Mouse (Mus musculus) midbrain, postnatal 0 days (tissue): ENCODE measurements around the gene Tmem242. TPM values are rescaled to one million over a fixed set of nuclear protein-coding genes. Genes with fewer than 3 reads are reported as not detected.
"Not testable (repeated sequence)": the region's sequence is repeated elsewhere in the genome, so short reads cannot be mapped to it uniquely, and the experiment has no call there.

ENCODE experiments used
- ATAC-seq: fragments of 200-750 bp; cut with Nextera tagmentation; 2 replicates; pipeline ENCODE4 v1.8.0; 2017; ENCODE audit warnings: moderate number of reproducible peaks, mild to moderate bottlenecking, moderate TSS enrichment, moderate library complexity; ENCODE audit not compliant: low FRiP score
- DNase-seq: peaks from one replicate; pipeline ENCODE4 v3.0.0-alpha.2; 2015; ENCODE audit warnings: low spot score
- H3K27ac ChIP-seq: fragments of 300-500 bp; sonication (generic); 2 replicates; pipeline ENCODE4 v1.5.1; 2014; ENCODE audit warnings: low read depth, mild to moderate bottlenecking, low read length, mixed read lengths
- H3K27me3 ChIP-seq: fragments of 300-500 bp; sonication (generic); 2 replicates; pipeline ENCODE4 v1.6.1; 2014; ENCODE audit warnings: low read length, control low read depth, mixed read lengths; ENCODE audit not compliant: insufficient read depth
- H3K36me3 ChIP-seq: fragments of 300-500 bp; sonication (generic); 2 replicates; pipeline ENCODE4 v1.6.1; 2014; ENCODE audit warnings: low read length, control low read depth, mixed read lengths; ENCODE audit not compliant: insufficient read depth
- H3K4me1 ChIP-seq: fragments of 300-500 bp; sonication (generic); 2 replicates; pipeline ENCODE4 v1.6.1; 2014; ENCODE audit warnings: mild to moderate bottlenecking, control low read depth, antibody characterized with exemption, low read length, mixed read lengths; ENCODE audit not compliant: insufficient read depth
- H3K4me2 ChIP-seq: fragments of 300-500 bp; sonication (generic); 2 replicates; pipeline ENCODE4 v1.6.1; 2014; ENCODE audit warnings: low read depth, mild to moderate bottlenecking, low read length, mixed read lengths; ENCODE audit not compliant: poor library complexity, severe bottlenecking
- H3K4me3 ChIP-seq: fragments of 300-500 bp; sonication (generic); 2 replicates; pipeline ENCODE4 v1.5.1; 2014; ENCODE audit warnings: low read depth, mild to moderate bottlenecking, low read length, moderate library complexity
- H3K9ac ChIP-seq: fragments of 300-500 bp; sonication (generic); replicated peaks from 2 replicates; pipeline ENCODE4 v1.6.1; 2014; ENCODE audit warnings: mild to moderate bottlenecking, low read length, moderate library complexity, mixed read lengths; ENCODE audit not compliant: poor library complexity, severe bottlenecking
- H3K9me3 ChIP-seq: fragments of 300-500 bp; sonication (generic); 2 replicates; pipeline ENCODE4 v1.6.1; 2016; ENCODE audit warnings: low read length, control low read depth
- CTCF ChIP-seq: IDR thresholded peaks from 2 replicates; pipeline ENCODE4 v1.5.1; 2016; ENCODE audit warnings: antibody characterized with exemption, mild to moderate bottlenecking
- WGBS: fragments of 180-500 bp; shearing (Covaris S2); extraction: QIAGEN DNeasy Blood & Tissue Kit; methylation state at CpG from one replicate; pipeline ENCODE4 v1.1.7; 2014; 5-methylcytosine and 5-hydroxymethylcytosine counted together
- polyA plus RNA-seq: library from polyadenylated mRNA; unstranded; fragments of >200 nt; fragmentation: Nextera tagmentation; extraction: Ambion mirVana; gene quantifications from 2 replicates; pipeline ENCODE4 v1.2.1, GENCODE M21; 2015
- total RNA-seq: library from RNA; depleted of rRNA; stranded (reverse); fragments of >200 nt; gene quantifications from 2 replicates; pipeline ENCODE4 v1.2.3, GENCODE M21; 2014

Gene Tmem242
- total and polyA plus RNA-seq, 2 experiments from 2014 or later: 61.4 to 129 TPM

DNA sequence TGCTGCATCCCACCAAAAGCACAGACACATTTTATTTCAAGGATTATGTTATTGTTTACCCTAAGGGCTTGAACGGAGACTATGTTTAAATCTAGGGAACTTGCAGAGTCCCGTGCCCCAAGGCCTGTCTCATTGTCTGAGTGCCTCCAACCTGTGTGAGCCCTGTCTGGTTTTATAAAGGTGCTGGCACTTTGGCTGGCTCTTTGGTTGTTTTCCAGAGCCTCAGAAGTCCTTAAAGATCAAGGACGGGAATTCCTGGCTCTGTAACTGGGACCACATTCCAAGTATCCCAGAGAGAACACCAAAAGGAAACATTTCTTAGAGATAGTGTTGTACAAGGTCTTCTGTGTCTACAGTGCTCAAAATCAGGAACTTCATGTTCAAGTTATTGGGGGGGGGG is 3.2 kb upstream of the Tmem242 start:
- 71% methylated on average over 3 of the region's 3 CpGs for WGBS
- H3K4me2 ChIP-seq: no peak overlapping the region
- DNase-seq: no peak
- TF ChIP-seq CTCF: no peak
- no peaks in the 10 kb centered on the region for H3K27me3 ChIP-seq
- H3K4me1 ChIP-seq: no peaks in the 10 kb centered on the region
- no peak overlapping the region for H3K4me3 ChIP-seq
- no peak for ATAC-seq
- no peaks in the 10 kb centered on the region for H3K9me3 ChIP-seq
- no peak overlapping the region for H3K27ac ChIP-seq
- H3K36me3 ChIP-seq: peaks cover under 1% of the 10 kb centered on the region; the same call in 1 of the 2 replicates
- H3K9ac ChIP-seq: no peak overlapping the region

- H3K4me3 ChIP-seq, H3K9me3 ChIP-seq, H3K9ac ChIP-seq, ATAC-seq, H3K36me3 ChIP-seq, H3K27ac ChIP-seq, H3K4me1 ChIP-seq, H3K4me2 ChIP-seq, H3K27me3 ChIP-seq, DNase-seq: not testable (repeated sequence)
- 77% methylated on average over 5 of the region's 5 CpGs for WGBS
Observed at GRCm38 (mm10) chr17:5442403-5442802, 2.3 kb upstream of the Tmem242 start.

DNA sequence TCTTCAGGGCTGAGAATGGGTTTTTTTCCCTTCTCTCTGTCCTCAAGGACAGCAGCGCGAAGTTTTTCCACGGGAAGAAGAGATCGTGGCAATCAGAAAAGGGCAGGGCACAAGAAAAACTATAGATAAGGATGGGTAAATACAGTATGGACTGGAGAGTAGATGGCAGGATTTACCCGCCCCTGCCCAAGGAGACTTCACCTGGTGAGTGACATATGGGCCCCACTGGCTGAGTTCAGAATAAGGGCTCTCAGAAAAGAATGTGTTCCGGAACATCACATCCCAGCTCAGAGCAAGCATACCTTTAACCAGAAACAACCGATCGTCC is 264 bp downstream of the Tmem242 start:
- TF ChIP-seq CTCF: no peak
- no peak for DNase-seq
- Histone ChIP-seq H3K4me3 (peak overlapping the region; percentile 67), H3K27me3 (no peaks in the 10 kb centered on the region), H3K36me3 (peaks cover 6% of the 10 kb centered on the region; the same call in 1 of the 2 replicates), H3K9me3 (no peaks in the 10 kb centered on the region), H3K4me1 (no peaks in the 10 kb centered on the region), H3K27ac (peak overlapping the region; percentile 65; the same call in 1 of the 2 replicates), H3K4me2 (peak overlapping the region; percentile 78), H3K9ac (peak overlapping the region; percentile 76)
- peak; percentile 73; the same call in 1 of the 2 replicates for ATAC-seq
- WGBS: 0% methylated on average over 8 of the region's 8 CpGs

- ATAC-seq: peak; percentile 62
- no peak for DNase-seq
- H3K36me3 ChIP-seq: peaks cover 14% of the 10 kb centered on the region
- no peak for TF ChIP-seq CTCF
- no peaks in the 10 kb centered on the region for H3K4me1 ChIP-seq
- H3K27ac ChIP-seq: no peak overlapping the region; the same call in 1 of the 2 replicates
- H3K27me3 ChIP-seq: no peaks in the 10 kb centered on the region
- no peak overlapping the region for H3K9ac ChIP-seq
- H3K9me3 ChIP-seq: no peaks in the 10 kb centered on the region
- 75% methylated on average over 9 of the region's 9 CpGs for WGBS
- no peak overlapping the region for H3K4me2 ChIP-seq
- no peak overlapping the region for H3K4me3 ChIP-seq
Observed at GRCm38 (mm10) chr17:5429772-5430133, 10.3 kb downstream of the Tmem242 start.

DNA sequence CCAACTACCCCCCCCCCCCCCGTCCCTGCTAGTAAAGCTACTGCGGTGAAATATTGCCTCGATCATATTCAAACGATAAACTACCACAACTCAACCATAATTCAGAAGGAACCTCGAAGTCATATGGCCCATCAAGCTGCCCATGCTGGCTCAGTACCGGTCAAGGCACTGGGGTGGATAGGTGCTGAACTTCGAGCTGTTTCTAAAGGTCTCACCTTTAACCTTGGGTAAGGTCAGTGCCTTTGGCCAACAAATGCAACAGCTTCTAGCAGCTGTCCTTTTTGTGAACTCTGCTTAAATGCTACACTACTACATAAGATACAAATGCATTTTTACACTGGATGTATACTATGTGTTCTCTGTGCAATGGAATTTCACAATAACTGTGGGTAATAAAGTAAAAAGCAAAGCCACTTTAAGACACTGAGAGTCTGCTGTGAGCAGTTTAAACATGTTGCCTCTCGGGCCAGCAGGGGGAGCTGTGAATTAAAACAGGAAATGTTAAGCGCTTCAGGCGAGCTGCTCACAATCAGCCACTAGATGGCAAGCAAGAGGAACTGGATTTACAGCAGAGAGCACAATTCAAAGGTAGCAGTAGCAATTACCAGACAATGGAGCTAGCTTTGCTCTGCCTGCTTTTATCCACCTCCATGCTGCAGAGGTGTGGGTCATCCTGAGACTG is 10.8 kb downstream of the Tmem242 start:
- Histone ChIP-seq H3K9ac (no peak overlapping the region), H3K36me3 (peaks cover 14% of the 10 kb centered on the region), H3K4me1 (no peaks in the 10 kb centered on the region), H3K27me3 (no peaks in the 10 kb centered on the region), H3K4me3 (no peak overlapping the region), H3K27ac (no peak overlapping the region), H3K9me3 (no peaks in the 10 kb centered on the region), H3K4me2 (no peak overlapping the region)
- ATAC-seq (peak; percentile 74), DNase-seq (peak; percentile 97)
- TF ChIP-seq CTCF: peak; percentile 100
- WGBS: 56% methylated on average over 10 of the region's 10 CpGs

- WGBS: 59% methylated on average over 3 of the region's 3 CpGs
- H3K4me2 ChIP-seq: no peak overlapping the region
- no peak for ATAC-seq
Observed at GRCm38 (mm10) chr17:5425204-5425603, 14.9 kb downstream of the Tmem242 start.

More at GRCm38 (mm10) chr17:5425204-5425603, 14.9 kb downstream of the Tmem242 start:
- Histone ChIP-seq H3K4me1 (no peaks in the 10 kb centered on the region), H3K9me3 (no peaks in the 10 kb centered on the region), H3K9ac (no peak overlapping the region), H3K27me3 (no peaks in the 10 kb centered on the region), H3K27ac (no peak overlapping the region), H3K4me3 (no peak overlapping the region), H3K36me3 (no peaks in the 10 kb centered on the region; the same call in 1 of the 2 replicates)
- DNase-seq: no peak
- TF ChIP-seq CTCF: no peak
